Mouse (Mus musculus) lung, embryonic 15.5 days (tissue): ENCODE data around the gene Mpig6b. TPM values are rescaled to one million over a fixed set of nuclear protein-coding genes. Genes with fewer than 3 reads are reported as not detected.

Source experiments
- ATAC-seq: fragments of 200-750 bp; cut with Nextera tagmentation; 2 replicates; pipeline ENCODE4 v1.8.0; 2017; ENCODE audit warnings: moderate number of reproducible peaks, borderline replicate concordance; ENCODE audit not compliant: low FRiP score, low TSS enrichment; ENCODE audit errors: extremely low read depth
- H3K27ac ChIP-seq: fragments of 300-500 bp; sonication (generic); 2 replicates; pipeline ENCODE4 v1.5.1; 2015; ENCODE audit warnings: moderate library complexity, mild to moderate bottlenecking, inconsistent platforms
- H3K27me3 ChIP-seq: fragments of 300-500 bp; sonication (generic); 2 replicates; pipeline ENCODE4 v1.6.1; 2015; ENCODE audit warnings: inconsistent platforms
- H3K36me3 ChIP-seq: fragments of 300-500 bp; sonication (generic); 2 replicates; pipeline ENCODE4 v1.6.1; 2015; ENCODE audit warnings: inconsistent platforms
- H3K4me1 ChIP-seq: fragments of 300-500 bp; sonication (generic); 2 replicates; pipeline ENCODE4 v1.6.1; 2015; ENCODE audit warnings: inconsistent platforms
- H3K4me2 ChIP-seq: fragments of 300-500 bp; sonication (generic); 2 replicates; pipeline ENCODE4 v1.6.1; 2015; ENCODE audit warnings: inconsistent platforms, mild to moderate bottlenecking, moderate library complexity
- H3K4me3 ChIP-seq: fragments of 300-500 bp; sonication (generic); 2 replicates; pipeline ENCODE4 v1.5.1; 2015; ENCODE audit warnings: mild to moderate bottlenecking, inconsistent platforms
- H3K9ac ChIP-seq: fragments of 300-500 bp; sonication (generic); 2 replicates; pipeline ENCODE4 v1.6.1; 2015; ENCODE audit warnings: inconsistent platforms
- H3K9me3 ChIP-seq: fragments of 300-500 bp; sonication (generic); 2 replicates; pipeline ENCODE4 v1.6.1; 2016; ENCODE audit warnings: inconsistent platforms
- WGBS: fragments of 180-500 bp; shearing (Covaris S2); methylation state at CpG from one replicate; pipeline ENCODE4 v1.1.7; 2015; 5-methylcytosine and 5-hydroxymethylcytosine counted together
- polyA plus RNA-seq: library from polyadenylated mRNA; unstranded; fragments of >200 nt; fragmentation: Nextera tagmentation; extraction: Ambion mirVana; gene quantifications from 2 replicates; pipeline ENCODE4 v1.2.1, GENCODE M21; 2015

Gene Mpig6b
- polyA plus RNA-seq, 1 experiment from 2014 or later: 0.93 TPM

DNA sequence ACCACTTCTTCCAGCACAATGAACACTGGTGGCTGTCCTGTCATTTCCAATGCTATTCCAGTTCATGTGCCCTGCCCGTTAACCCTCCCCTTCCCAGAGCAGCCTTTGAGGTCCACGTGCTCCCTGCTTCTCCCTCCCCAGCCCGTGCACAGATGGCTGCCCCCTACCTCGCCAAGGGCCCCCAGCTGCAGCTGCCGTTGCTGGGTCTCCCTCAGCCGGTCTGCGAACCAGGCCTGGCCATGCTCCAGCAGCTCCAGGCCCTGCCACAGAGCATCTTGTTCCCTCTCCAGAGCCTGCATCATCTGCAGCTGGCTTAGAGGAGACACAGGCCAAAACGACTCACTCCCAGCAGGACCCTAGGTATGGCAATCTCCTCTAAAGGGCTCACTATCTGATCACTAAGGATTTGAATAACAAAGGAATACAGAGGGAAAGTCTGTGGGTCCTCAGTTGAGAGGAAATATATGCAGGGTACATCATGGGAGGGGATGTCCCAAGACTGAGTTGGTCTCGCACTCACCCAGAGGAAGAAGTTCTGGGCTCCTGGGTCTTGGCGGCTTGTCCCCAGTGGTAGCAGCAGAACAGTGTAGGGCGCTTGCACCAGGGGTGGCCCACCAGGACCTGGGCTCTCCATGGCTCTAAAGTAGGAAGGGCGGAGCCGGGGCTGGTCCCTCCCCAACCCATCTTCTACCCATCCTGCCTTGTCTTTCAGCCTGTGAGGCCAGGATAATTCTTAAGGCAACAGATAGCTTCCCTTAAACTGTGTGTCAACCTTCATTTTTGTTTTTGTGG, 38.5 kb downstream of the Mpig6b start, which contains the start of gene Sapcd1:
Sapcd1 (minus strand) TSS at position 740 of the 792 bp plus-strand sequence.
- no peaks in the 10 kb centered on the region for H3K27me3 ChIP-seq
- H3K4me1 ChIP-seq: peaks cover 27% of the 10 kb centered on the region
- peak; percentile 66; the same call in 1 of the 2 replicates for ATAC-seq
- 36% methylated on average over 13 of the region's 13 CpGs for WGBS
- 0 out of 2 replicates have a peak within 1 kb of the TSS, but pooled peaks have one; percentile 14 for H3K4me3 ChIP-seq
- no peaks in the 10 kb centered on the region for H3K36me3 ChIP-seq
- peak within 1 kb of the TSS; percentile 38 for H3K4me2 ChIP-seq
- H3K9me3 ChIP-seq: no peaks in the 10 kb centered on the region
- no peak within 1 kb of the TSS for H3K9ac ChIP-seq
- no peak within 1 kb of the TSS for H3K27ac ChIP-seq

DNA sequence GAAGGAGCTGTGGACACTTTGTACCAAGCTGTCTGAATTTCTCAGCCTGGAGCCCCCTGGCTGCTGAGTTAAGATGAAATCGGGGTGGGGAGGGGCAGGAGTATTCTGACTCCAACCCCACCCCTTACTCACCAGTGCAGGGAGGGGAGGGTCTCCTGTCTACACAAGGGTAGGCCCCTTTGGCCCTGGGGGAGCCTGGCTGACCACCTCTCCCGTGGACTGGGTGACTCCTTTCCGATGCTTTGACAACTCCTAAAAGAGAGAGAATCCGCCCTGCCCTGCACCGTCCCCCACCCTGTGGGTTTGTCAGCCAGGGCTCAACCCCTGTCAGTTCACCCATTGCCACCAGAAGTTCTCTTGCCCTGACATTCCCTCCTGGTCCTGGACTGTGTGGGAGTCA, 39.8 kb downstream of the Mpig6b start:
- no peaks in the 10 kb centered on the region for H3K36me3 ChIP-seq
- no peak for ATAC-seq
- no peak overlapping the region for H3K4me3 ChIP-seq
- H3K27me3 ChIP-seq: no peaks in the 10 kb centered on the region
- 72% methylated on average over 5 of the region's 5 CpGs for WGBS
- no peak overlapping the region; the same call in 1 of the 2 replicates for H3K27ac ChIP-seq
- no peaks in the 10 kb centered on the region for H3K9me3 ChIP-seq
- H3K4me2 ChIP-seq: no peak overlapping the region
- H3K4me1 ChIP-seq: peaks cover 36% of the 10 kb centered on the region
- H3K9ac ChIP-seq: 0 out of 2 replicates have a peak overlapping the region, but pooled peaks have one; percentile 4

DNA sequence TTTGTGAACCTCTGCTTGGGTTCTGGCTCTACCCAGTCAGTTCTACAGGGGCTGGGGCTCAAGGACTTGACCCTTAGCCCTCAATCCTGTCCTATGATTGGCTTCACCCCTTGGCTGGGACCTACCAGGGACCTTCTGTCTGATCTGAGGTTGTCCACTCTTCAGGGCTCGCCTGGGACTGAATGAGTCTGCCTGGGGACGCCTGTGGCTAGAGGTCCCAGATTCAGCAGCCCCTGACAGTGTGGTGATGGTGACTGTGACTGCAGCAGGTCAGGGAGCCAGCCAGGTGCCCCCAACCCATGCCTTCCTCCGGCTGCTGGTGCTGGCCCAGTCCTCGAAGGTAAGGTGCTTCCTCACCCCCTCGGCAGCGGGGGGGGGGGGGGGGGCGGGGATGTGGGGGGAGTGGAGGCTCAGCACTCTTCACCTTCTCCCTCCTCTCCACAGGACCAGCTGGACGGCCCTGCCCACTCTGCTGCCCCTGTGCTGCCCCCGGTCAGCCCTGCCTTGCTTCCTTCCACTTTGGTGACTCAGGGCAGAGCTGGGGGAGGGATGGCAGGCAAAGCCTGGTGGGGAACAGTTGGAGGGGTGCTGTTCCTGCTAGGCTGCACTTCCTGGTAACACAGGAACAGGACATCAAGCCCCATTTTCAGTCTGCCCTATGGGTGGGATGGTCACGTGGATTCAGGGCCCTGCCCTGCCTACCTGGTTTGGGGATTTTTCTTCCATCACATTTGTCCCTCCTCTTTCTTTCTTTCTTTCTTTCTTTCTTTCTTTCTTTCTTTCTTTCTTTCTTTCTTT, 41.1 kb downstream of the Mpig6b start:
- no peaks in the 10 kb centered on the region for H3K27me3 ChIP-seq
- H3K4me2 ChIP-seq: no peak overlapping the region
- H3K36me3 ChIP-seq: no peaks in the 10 kb centered on the region
- H3K27ac ChIP-seq: no peak overlapping the region
- no peaks in the 10 kb centered on the region for H3K9me3 ChIP-seq
- H3K9ac ChIP-seq: no peak overlapping the region
- no peak overlapping the region for H3K4me3 ChIP-seq
- ATAC-seq: no peak
- WGBS: 45% methylated on average over 6 of the region's 10 CpGs
- peaks cover 35% of the 10 kb centered on the region for H3K4me1 ChIP-seq

DNA sequence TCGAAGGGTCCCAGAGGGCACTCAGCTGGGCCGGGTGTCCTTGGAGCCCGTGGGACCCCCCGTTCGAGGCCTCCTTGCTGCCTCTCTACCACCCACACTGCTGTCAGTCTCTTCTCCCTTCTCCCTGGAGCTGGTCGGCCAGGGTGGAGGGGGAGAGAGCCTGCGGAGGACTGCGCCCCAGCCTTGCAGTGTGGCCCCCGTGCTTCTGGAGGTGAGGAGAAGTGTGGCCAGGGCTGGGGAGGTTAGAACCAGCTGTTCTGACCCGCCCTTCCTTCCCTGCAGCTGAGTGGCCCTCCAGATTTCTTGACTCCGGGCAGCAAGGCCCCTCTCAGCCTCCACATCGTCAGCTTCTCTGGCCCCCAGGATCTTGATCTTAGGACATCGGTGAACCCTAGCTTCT, 41.7 kb downstream of the Mpig6b start:
- Histone ChIP-seq H3K4me1 (peaks cover 33% of the 10 kb centered on the region), H3K9me3 (no peaks in the 10 kb centered on the region), H3K9ac (no peak overlapping the region), H3K36me3 (no peaks in the 10 kb centered on the region), H3K27me3 (no peaks in the 10 kb centered on the region), H3K4me3 (no peak overlapping the region), H3K27ac (no peak overlapping the region), H3K4me2 (no peak overlapping the region)
- no peak for ATAC-seq
- 53% methylated on average over 12 of the region's 13 CpGs for WGBS

DNA sequence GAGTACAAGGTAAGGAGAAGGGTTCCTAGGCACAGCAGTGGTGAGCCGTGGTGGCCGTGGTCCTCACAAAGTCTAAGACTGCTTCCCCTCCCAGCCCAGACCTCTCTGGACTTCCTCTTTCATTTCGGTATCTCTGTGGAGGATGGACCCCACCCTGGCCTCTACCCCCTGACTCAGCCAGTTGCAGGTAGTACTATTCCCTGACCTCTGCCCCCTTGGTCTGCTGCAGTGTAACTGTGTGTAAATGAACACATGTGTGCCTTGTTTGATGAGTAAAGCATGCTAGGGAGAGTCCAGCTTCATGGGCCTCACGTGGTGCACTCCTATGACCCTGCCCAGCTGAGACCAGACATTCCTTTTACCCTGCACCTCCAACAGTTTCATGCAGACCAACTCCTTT, 42.2 kb downstream of the Mpig6b start:
- Histone ChIP-seq H3K4me1 (peaks cover 33% of the 10 kb centered on the region), H3K4me3 (no peak overlapping the region), H3K9me3 (no peaks in the 10 kb centered on the region), H3K27ac (no peak overlapping the region), H3K27me3 (no peaks in the 10 kb centered on the region), H3K9ac (no peak overlapping the region), H3K4me2 (no peak overlapping the region), H3K36me3 (no peaks in the 10 kb centered on the region)
- 63% methylated on average over 4 of the region's 4 CpGs for WGBS
- ATAC-seq: no peak

DNA sequence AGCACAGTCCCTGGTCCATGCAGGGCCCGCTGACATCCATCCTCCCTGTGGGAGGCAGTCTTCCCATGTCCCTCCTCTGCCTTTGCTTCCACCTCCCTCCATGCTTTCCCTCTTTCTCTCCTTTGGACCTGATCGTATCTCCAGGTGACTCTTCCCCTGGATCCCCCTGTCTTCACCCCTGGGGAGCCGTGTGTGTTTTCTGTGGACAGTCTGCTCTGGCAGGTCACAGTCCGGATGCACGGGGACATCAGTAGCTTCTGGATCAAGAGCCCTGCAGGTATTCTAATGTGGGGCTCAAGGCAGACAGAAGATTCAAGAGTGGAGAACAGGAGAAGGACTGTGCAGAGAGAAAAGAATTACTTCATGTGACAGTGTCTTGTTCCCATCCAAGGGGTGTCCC, 42.8 kb downstream of the Mpig6b start:
- no peak overlapping the region for H3K27ac ChIP-seq
- ATAC-seq: no peak
- 79% methylated on average over 5 of the region's 5 CpGs for WGBS

DNA sequence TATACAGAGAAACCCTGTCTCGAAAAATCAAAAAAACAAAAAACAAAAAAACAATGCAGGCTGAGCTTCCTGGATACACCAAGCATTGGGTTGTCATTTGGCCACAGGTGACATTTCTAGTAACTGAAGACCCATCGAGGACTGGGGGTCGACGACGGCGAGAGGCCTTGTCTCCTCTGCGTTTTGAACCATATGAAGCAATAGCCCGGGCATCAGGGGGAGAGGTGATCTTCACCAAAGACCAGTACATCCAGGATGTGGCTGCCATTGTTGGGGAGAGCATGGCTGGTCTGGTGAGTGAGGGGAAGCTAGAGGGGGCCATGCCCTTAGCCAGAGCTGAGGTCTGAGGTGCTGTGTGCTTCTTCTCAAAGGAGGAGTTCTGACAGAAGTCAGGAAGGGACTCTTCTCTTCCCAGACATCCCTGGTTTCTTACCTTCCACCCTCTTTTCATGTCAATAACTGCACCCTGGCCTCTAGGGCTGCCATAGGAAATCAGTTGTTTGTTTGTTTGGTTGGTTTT, 43.4 kb downstream of the Mpig6b start:
- H3K4me3 ChIP-seq: no peak overlapping the region
- no peak overlapping the region for H3K9ac ChIP-seq
- H3K4me1 ChIP-seq: peaks cover 30% of the 10 kb centered on the region
- H3K27me3 ChIP-seq: no peaks in the 10 kb centered on the region
- no peak for ATAC-seq
- H3K9me3 ChIP-seq: no peaks in the 10 kb centered on the region
- no peak overlapping the region for H3K4me2 ChIP-seq
- WGBS: 89% methylated on average over 8 of the region's 8 CpGs
- peak overlapping the region; percentile 49 for H3K27ac ChIP-seq
- no peaks in the 10 kb centered on the region for H3K36me3 ChIP-seq

More for the DNA sequence above, 42.8 kb downstream of the Mpig6b start:
- no peak overlapping the region for H3K4me2 ChIP-seq
- H3K9ac ChIP-seq: no peak overlapping the region
- H3K36me3 ChIP-seq: no peaks in the 10 kb centered on the region
- no peaks in the 10 kb centered on the region for H3K27me3 ChIP-seq
- H3K4me3 ChIP-seq: no peak overlapping the region
- H3K9me3 ChIP-seq: no peaks in the 10 kb centered on the region
- peaks cover 33% of the 10 kb centered on the region for H3K4me1 ChIP-seq

DNA sequence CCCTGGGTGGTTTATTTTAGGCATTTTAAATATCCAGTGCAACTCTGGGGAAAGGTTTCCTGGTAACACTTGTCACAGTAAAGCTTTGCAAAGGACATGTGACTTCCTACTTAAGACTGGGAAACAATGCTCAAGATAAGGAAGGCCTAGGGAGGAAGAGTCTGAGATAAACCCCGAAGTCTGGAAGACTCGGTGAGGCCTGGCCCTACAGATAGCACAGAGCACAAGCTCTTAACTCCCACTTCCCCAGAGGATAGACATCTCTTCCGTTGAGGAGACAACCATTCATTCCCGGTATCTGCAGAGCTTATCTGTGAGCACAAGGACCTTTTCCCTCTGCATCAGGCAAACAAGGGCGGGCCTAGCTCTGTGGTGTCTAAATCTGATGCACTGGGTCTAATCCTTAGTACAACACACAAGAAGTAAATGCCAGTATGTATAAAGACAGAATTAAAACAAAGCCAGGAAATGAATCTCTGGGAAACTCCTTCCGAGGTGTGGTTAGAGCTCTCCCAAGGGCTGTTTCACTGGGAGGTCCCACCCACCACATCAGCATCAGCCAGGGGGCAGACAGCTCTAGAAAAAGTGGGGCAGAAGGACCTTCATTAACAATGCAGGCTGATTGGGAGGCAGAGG, 44.0 kb downstream of the Mpig6b start:
- Histone ChIP-seq H3K27ac (peak overlapping the region; percentile 49), H3K4me2 (peak overlapping the region; percentile 32; the same call in 1 of the 2 replicates), H3K4me1 (peaks cover 25% of the 10 kb centered on the region), H3K36me3 (no peaks in the 10 kb centered on the region), H3K9ac (no peak overlapping the region), H3K9me3 (no peaks in the 10 kb centered on the region), H3K27me3 (no peaks in the 10 kb centered on the region), H3K4me3 (no peak overlapping the region)
- no peak for ATAC-seq
- WGBS: 37% methylated on average over 6 of the region's 6 CpGs

DNA sequence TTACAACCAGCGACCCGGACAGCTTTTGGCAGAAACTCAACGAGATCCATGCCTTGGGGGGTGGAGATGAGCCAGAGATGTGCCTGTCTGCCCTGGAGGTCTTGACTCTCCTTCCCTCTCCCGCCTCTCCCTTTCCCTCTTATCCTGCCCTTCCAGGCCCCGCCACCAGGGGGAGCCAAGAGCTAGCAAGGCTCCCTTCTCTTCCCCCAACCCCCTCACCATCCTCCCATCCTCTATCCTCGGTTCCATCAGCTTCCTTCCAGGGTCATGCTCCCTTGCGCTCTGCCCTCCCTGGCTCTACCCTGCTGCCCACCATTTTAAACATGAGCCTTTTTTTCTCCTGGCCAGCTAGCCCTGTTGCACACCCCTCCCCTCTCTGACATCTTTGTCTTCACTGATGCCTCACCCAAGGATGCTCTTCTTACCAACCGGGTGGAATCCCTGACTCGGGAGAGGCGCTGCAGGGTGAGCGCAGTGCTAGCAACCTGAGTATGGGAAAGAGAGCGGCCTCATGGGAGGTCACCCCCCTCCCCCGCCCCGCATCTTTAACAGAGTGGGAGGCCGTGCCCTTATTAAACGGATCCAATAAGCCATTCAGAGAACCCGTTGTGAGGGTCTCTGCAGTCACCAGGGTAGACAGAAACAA, 44.7 kb downstream of the Mpig6b start:
- Histone ChIP-seq H3K4me3 (no peak overlapping the region), H3K4me1 (peaks cover 20% of the 10 kb centered on the region), H3K27me3 (no peaks in the 10 kb centered on the region), H3K9ac (no peak overlapping the region), H3K4me2 (peak overlapping the region; percentile 32), H3K36me3 (peaks cover under 1% of the 10 kb centered on the region; the same call in 1 of the 2 replicates), H3K27ac (peak overlapping the region; percentile 49), H3K9me3 (no peaks in the 10 kb centered on the region)
- no peak for ATAC-seq
- 9% methylated on average over 16 of the region's 17 CpGs for WGBS

DNA sequence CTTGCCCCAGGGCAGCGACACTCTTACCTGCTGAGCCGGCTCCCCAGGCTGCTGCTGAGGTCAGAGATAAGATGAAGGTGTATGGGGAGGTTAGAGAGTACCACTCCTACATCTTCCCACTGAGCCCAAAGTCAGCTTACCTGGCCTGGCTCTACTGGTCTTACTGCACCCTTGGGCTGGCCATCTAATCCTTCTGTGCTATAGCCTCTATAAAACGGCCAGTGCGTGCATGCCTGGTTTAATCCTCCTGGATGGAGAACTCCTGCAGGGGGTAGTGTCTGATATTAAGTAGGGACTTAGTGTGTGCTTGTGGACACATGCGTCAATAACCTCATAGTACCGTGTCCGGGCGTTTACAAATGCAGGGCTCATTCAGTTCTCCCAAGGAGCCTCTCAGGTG, 45.4 kb downstream of the Mpig6b start:
- H3K9ac ChIP-seq: no peak overlapping the region
- 80% methylated on average over 8 of the region's 8 CpGs for WGBS
- no peak overlapping the region for H3K4me3 ChIP-seq
- H3K4me1 ChIP-seq: peaks cover 12% of the 10 kb centered on the region
- no peak for ATAC-seq
- peaks cover 8% of the 10 kb centered on the region for H3K36me3 ChIP-seq
- no peak overlapping the region for H3K27ac ChIP-seq
- no peaks in the 10 kb centered on the region for H3K27me3 ChIP-seq
- H3K9me3 ChIP-seq: no peaks in the 10 kb centered on the region
- H3K4me2 ChIP-seq: no peak overlapping the region

DNA sequence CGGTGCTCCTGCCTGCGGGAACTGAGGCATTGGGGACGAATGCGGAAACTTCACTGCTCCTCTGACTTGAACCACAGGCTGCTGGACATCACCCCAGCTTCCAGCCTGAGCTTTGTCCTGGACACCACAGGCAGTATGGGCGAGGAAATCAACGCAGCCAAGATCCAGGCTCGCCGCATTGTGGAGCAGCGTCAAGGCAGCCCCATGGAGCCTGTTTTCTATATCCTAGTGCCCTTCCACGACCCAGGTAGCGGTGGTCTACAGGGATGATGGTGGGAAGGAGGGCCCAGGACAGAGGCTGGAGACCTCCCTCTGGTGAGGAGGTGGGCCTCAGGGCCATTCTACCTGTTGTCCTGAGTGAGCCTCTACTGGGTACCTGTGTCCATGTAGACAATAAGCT, 46.1 kb downstream of the Mpig6b start:
- peaks cover 9% of the 10 kb centered on the region for H3K4me1 ChIP-seq
- 72% methylated on average over 11 of the region's 11 CpGs for WGBS
- H3K27ac ChIP-seq: no peak overlapping the region

More for the DNA sequence above, 46.1 kb downstream of the Mpig6b start:
- Histone ChIP-seq H3K36me3 (peaks cover 15% of the 10 kb centered on the region), H3K9ac (no peak overlapping the region), H3K9me3 (no peaks in the 10 kb centered on the region), H3K27me3 (no peaks in the 10 kb centered on the region), H3K4me3 (no peak overlapping the region), H3K4me2 (no peak overlapping the region)
- ATAC-seq: no peak
